Mouse (Mus musculus) thymus, adult 2 months (tissue): ENCODE measurements around the gene Stx12.

ENCODE experiments used
- CTCF ChIP-seq: fragments of 200-500 bp; IDR thresholded peaks from 2 replicates; pipeline ENCODE4 v1.5.1; 2012; ENCODE audit warnings: mild to moderate bottlenecking, control low read depth, low read length, moderate library complexity, borderline replicate concordance; ENCODE audit not compliant: control insufficient read depth, poor library complexity, insufficient read depth; ENCODE audit errors: extremely low read depth
- POLR2A ChIP-seq: fragments of 200-500 bp; IDR thresholded peaks from 2 replicates; pipeline ENCODE4 v1.6.1; 2012; ENCODE audit warnings: mild to moderate bottlenecking, low read length, control low read depth, moderate library complexity; ENCODE audit not compliant: control insufficient read depth, poor library complexity, insufficient read depth; ENCODE audit errors: extremely low read depth

- TF ChIP-seq CTCF, result no peak
- TF ChIP-seq POLR2A, result no peak
Measured at GRCm38 (mm10) chr4:132873481-132874362, 10.6 kb downstream of the Stx12 start.
